Mouse (Mus musculus) MEL (cell line): ENCODE measurements at regions not wholly inside any gene's neighbourhood (a gene's known extent, or its start where the extent isn't known, plus 50 kb on each side); places are given as distances from the start of the nearest gene placed in this dataset.

ENCODE experiments used
- DNase-seq: peaks from one replicate; pipeline ENCODE4 v3.0.0; 2011; ENCODE audit warnings: low read depth, low spot score
- H3K27ac ChIP-seq: 2 replicates; pipeline ENCODE4 v1.5.1; 2012; ENCODE audit warnings: low read depth, mild to moderate bottlenecking, control low read depth, low read length, moderate library complexity; ENCODE audit not compliant: control insufficient read depth
- H3K27me3 ChIP-seq, 2 experiments: fragments of 150-350 bp in 1 of 2; sonication (generic) in 1 of 2; 2 replicates each; pipeline ENCODE4 v1.6.1; 2012; ENCODE audit warnings: low read length in 2 of 2, mild to moderate bottlenecking in 2 of 2, improper control_type of control experiment in 1 of 2, moderate library complexity in 1 of 2; ENCODE audit not compliant: insufficient read depth in 2 of 2, control insufficient read depth in 1 of 2
- H3K36me3 ChIP-seq, 2 experiments: 2 replicates each; pipeline ENCODE4 v1.6.1; 2012 to 2014; ENCODE audit warnings: low read length in 2 of 2, improper control_type of control experiment in 1 of 2, inconsistent platforms in 1 of 2, mild to moderate bottlenecking in 1 of 2; ENCODE audit not compliant: insufficient read depth in 2 of 2, control insufficient read depth in 1 of 2
- H3K4me1 ChIP-seq, 2 experiments: fragments of 150-350 bp in 1 of 2; sonication (generic) in 1 of 2; 2 replicates each; pipeline ENCODE4 v1.6.1; 2012; ENCODE audit warnings: low read length in 2 of 2, improper control_type of control experiment in 1 of 2, mild to moderate bottlenecking in 1 of 2; ENCODE audit not compliant: insufficient read depth in 2 of 2, control insufficient read depth in 1 of 2
- H3K4me3 ChIP-seq, 2 experiments: fragments of 150-350 bp in 1 of 2; sonication (generic) in 1 of 2; 2 replicates each; pipeline ENCODE4 v1.5.1; 2012; ENCODE audit warnings: low read depth in 2 of 2, low read length in 2 of 2, mild to moderate bottlenecking in 2 of 2, moderate library complexity in 2 of 2, control low read depth in 1 of 2, improper control_type of control experiment in 1 of 2; ENCODE audit not compliant: control insufficient read depth in 1 of 2, insufficient read depth in 1 of 2
- H3K79me2 ChIP-seq: 2 replicates; pipeline ENCODE4 v1.6.1; 2012; ENCODE audit warnings: mild to moderate bottlenecking, low read length, moderate library complexity; ENCODE audit not compliant: control insufficient read depth, poor library complexity, insufficient read depth
- H3K9ac ChIP-seq: 2 replicates; pipeline ENCODE4 v1.6.1; 2012; ENCODE audit warnings: low read depth, mild to moderate bottlenecking, control low read depth, low read length, moderate library complexity; ENCODE audit not compliant: control insufficient read depth, poor library complexity, severe bottlenecking
- H3K9me3 ChIP-seq: fragments of 150-350 bp; sonication (generic); replicated peaks from 2 replicates; pipeline ENCODE4 v1.6.1; 2012; ENCODE audit warnings: mild to moderate bottlenecking, low read length, improper control_type of control experiment, moderate library complexity; ENCODE audit not compliant: insufficient read depth
- BHLHE40 ChIP-seq: IDR thresholded peaks from 2 replicates; pipeline ENCODE4 v1.6.1; 2012; ENCODE audit warnings: low read depth, mild to moderate bottlenecking, inconsistent platforms, low read length, improper control_type of control experiment, borderline replicate concordance
- CHD2 ChIP-seq: IDR thresholded peaks from 2 replicates; pipeline ENCODE4 v1.6.1; 2011; ENCODE audit warnings: low read length, improper control_type of control experiment
- CTCF ChIP-seq, 3 experiments: IDR thresholded peaks in 2 of 3; conservative IDR thresholded peaks in 1 of 3; 2 replicates each; pipeline ENCODE4 v1.5.1; 2011 to 2012; ENCODE audit warnings: low read length in 3 of 3, low read depth in 2 of 3, mild to moderate bottlenecking in 2 of 3, improper control_type of control experiment in 1 of 3, inconsistent platforms in 1 of 3, mixed read lengths in 1 of 3, moderate library complexity in 1 of 3; ENCODE audit not compliant: control insufficient read depth in 1 of 3, insufficient read depth in 1 of 3, poor library complexity in 1 of 3, severe bottlenecking in 1 of 3
- ELF1 ChIP-seq: IDR thresholded peaks from 2 replicates; pipeline ENCODE4 v1.6.1; 2014; ENCODE audit warnings: low read depth, mild to moderate bottlenecking, inconsistent platforms, low read length, improper control_type of control experiment, moderate library complexity
- EP300 ChIP-seq, 2 experiments: IDR thresholded peaks; 2 replicates each; pipeline ENCODE4 v1.6.1; 2011; ENCODE audit warnings: improper control_type of control experiment in 2 of 2, low read length in 2 of 2, low read depth in 1 of 2, mild to moderate bottlenecking in 1 of 2
- ETS1 ChIP-seq: IDR thresholded peaks from 2 replicates; pipeline ENCODE4 v1.6.1; 2012; ENCODE audit warnings: low read depth, mild to moderate bottlenecking, inconsistent platforms, low read length, improper control_type of control experiment, moderate library complexity
- JUND ChIP-seq: IDR thresholded peaks from 2 replicates; pipeline ENCODE4 v1.6.1; 2011; ENCODE audit warnings: low read depth, mild to moderate bottlenecking, improper control_type of control experiment, low read length
- MAFK ChIP-seq: IDR thresholded peaks from 2 replicates; pipeline ENCODE4 v1.6.1; 2011; ENCODE audit warnings: low read depth, mild to moderate bottlenecking, low read length, improper control_type of control experiment, borderline replicate concordance
- MAX ChIP-seq: IDR thresholded peaks from 2 replicates; pipeline ENCODE4 v1.6.1; 2011; ENCODE audit warnings: low read length, improper control_type of control experiment
- MEF2A ChIP-seq: IDR thresholded peaks from 2 replicates; pipeline ENCODE4 v1.6.1; 2014; ENCODE audit warnings: low read depth, mild to moderate bottlenecking, inconsistent platforms, low read length, improper control_type of control experiment; ENCODE audit not compliant: poor library complexity, insufficient replicate concordance, severe bottlenecking; ENCODE audit errors: extremely low read depth
- MXI1 ChIP-seq: IDR thresholded peaks from 2 replicates; pipeline ENCODE4 v1.6.1; 2011; ENCODE audit warnings: mild to moderate bottlenecking, low read depth, low read length, improper control_type of control experiment
- MYC ChIP-seq: IDR thresholded peaks from 2 replicates; pipeline ENCODE4 v1.6.1; 2011; ENCODE audit warnings: low read depth, mild to moderate bottlenecking, low read length, improper control_type of control experiment, moderate library complexity
- NRF1 ChIP-seq: IDR thresholded peaks from 2 replicates; pipeline ENCODE4 v1.6.1; 2014; ENCODE audit warnings: low read depth, mild to moderate bottlenecking, inconsistent platforms, low read length, improper control_type of control experiment, moderate library complexity; ENCODE audit not compliant: poor library complexity, insufficient read depth, severe bottlenecking
- POLR2A ChIP-seq, 2 experiments: IDR thresholded peaks; 2 replicates each; pipeline ENCODE4 v1.6.1; 2011 to 2012; ENCODE audit warnings: low read length in 2 of 2, mild to moderate bottlenecking in 2 of 2, control low read depth in 1 of 2, improper control_type of control experiment in 1 of 2, low read depth in 1 of 2, moderate library complexity in 1 of 2; ENCODE audit not compliant: control insufficient read depth in 1 of 2, insufficient read depth in 1 of 2, poor library complexity in 1 of 2
- RCOR1 ChIP-seq: IDR thresholded peaks from 2 replicates; pipeline ENCODE4 v1.6.1; 2012; ENCODE audit warnings: low read depth, mild to moderate bottlenecking, inconsistent platforms, low read length, improper control_type of control experiment
- SIN3A ChIP-seq: IDR thresholded peaks from 2 replicates; pipeline ENCODE4 v1.6.1; 2012; ENCODE audit warnings: low read length, improper control_type of control experiment, inconsistent platforms
- SMC3 ChIP-seq: IDR thresholded peaks from 2 replicates; pipeline ENCODE4 v1.6.1; 2011; ENCODE audit warnings: low read depth, low read length, improper control_type of control experiment
- TCF12 ChIP-seq: IDR thresholded peaks from 2 replicates; pipeline ENCODE4 v1.6.1; 2014; ENCODE audit warnings: low read depth, mild to moderate bottlenecking, inconsistent platforms, low read length, improper control_type of control experiment, moderate library complexity
- USF2 ChIP-seq, 2 experiments: IDR thresholded peaks; 2 replicates each; pipeline ENCODE4 v1.6.1; 2011 to 2012; ENCODE audit warnings: improper control_type of control experiment in 2 of 2, low read length in 2 of 2, borderline replicate concordance in 1 of 2, inconsistent platforms in 1 of 2, low read depth in 1 of 2, mild to moderate bottlenecking in 1 of 2; ENCODE audit not compliant: insufficient read depth in 1 of 2
- ZC3H11A ChIP-seq: IDR thresholded peaks from 2 replicates; pipeline ENCODE4 v1.6.1; 2012; ENCODE audit warnings: low read depth, mild to moderate bottlenecking, inconsistent platforms, low read length, improper control_type of control experiment
- ZKSCAN1 ChIP-seq: IDR thresholded peaks from 2 replicates; pipeline ENCODE4 v1.6.1; 2012; ENCODE audit warnings: low read depth, mild to moderate bottlenecking, inconsistent platforms, low read length, improper control_type of control experiment, moderate library complexity
- ZMIZ1 ChIP-seq: IDR thresholded peaks from 2 replicates; pipeline ENCODE4 v1.6.1; 2012; ENCODE audit warnings: low read depth, mild to moderate bottlenecking, inconsistent platforms, low read length, improper control_type of control experiment, moderate library complexity

DNA sequence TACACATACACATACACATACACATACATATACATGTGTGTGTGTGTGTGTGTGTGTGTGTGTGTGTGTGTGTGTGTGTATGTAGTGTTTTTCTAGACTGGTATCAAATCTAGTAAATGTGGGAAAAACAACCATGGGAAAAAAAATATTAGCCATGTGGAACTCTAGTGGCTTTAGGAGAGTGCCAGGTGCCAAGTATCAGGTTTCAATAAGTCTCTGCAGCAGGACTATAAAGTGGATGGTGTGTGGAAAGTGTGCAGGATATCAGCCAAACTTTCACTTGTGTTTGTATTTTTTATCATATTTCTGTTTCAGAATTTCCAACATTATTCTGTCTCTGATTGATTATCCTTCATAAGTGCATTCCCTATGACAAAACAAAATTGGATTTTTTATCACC lies 653.3 kb upstream of the Fam98a start:
- no peak for TF ChIP-seq MEF2A
- no peak for TF ChIP-seq JUND
- TF ChIP-seq ZC3H11A = no peak
- no peak for TF ChIP-seq CTCF (IDR thresholded peaks at IDR 0.05 in 2 of 3, conservative IDR thresholded peaks at IDR 0.05 in 1 of 3; ENCODE audit: control insufficient read depth in 1 of 3, insufficient read depth in 1 of 3, low read depth in 2 of 3, low read length in 3 of 3, poor library complexity in 1 of 3, severe bottlenecking in 1 of 3)
- no peak for TF ChIP-seq BHLHE40
- no peak for TF ChIP-seq ZKSCAN1
- no peak for TF ChIP-seq NRF1
- TF ChIP-seq EP300 (IDR thresholded peaks at IDR 0.05; ENCODE audit: low read depth in 1 of 2, low read length in 2 of 2) = no peak
- no peak for TF ChIP-seq ELF1
- Histone ChIP-seq H3K9ac (no peak overlapping the region), H3K27me3 (no peaks in the 10 kb centered on the region), H3K9me3 (no peaks in the 10 kb centered on the region), H3K4me1 (no peaks in the 10 kb centered on the region), H3K36me3 (no peaks in the 10 kb centered on the region), H3K4me3 (no peak overlapping the region), H3K27ac (no peak overlapping the region), H3K79me2 (no peaks in the 10 kb centered on the region)
- no peak for DNase-seq

DNA sequence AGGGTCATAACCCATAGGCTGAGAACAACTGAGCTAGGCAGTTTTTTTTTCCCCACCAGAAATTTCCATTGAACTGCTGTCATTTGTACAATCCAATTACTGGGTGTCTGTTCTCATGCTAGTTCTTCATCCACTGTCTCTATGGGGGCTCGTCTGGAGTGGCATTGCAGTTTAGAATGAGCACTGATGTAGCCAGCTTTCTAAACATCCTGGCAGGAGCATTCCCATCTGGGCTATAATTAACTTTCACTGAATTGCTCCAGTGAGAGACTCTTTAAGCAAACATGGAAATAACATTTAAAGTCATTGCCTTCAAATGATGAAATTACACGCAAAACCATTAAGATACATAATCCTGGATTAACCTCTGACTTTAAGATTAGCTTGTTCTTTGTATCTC lies 633.1 kb upstream of the Fam98a start:
- no peak for TF ChIP-seq USF2 (IDR thresholded peaks at IDR 0.05; ENCODE audit: borderline replicate concordance in 1 of 2, insufficient read depth in 1 of 2, low read depth in 1 of 2, low read length in 2 of 2)
- TF ChIP-seq MEF2A = no peak
- TF ChIP-seq MAFK = no peak
- no peak for TF ChIP-seq TCF12
- TF ChIP-seq SIN3A = no peak
- no peak for TF ChIP-seq ETS1
- no peak for TF ChIP-seq CHD2
- no peak for TF ChIP-seq RCOR1
- TF ChIP-seq MXI1 = no peak
- no peak for TF ChIP-seq MYC
- TF ChIP-seq MAX = no peak
- TF ChIP-seq SMC3 = no peak
- TF ChIP-seq EP300 (IDR thresholded peaks at IDR 0.05; ENCODE audit: low read depth in 1 of 2, low read length in 2 of 2) = no peak
- TF ChIP-seq ZMIZ1 = no peak
- TF ChIP-seq POLR2A (IDR thresholded peaks at IDR 0.05; ENCODE audit: control insufficient read depth in 1 of 2, insufficient read depth in 1 of 2, low read depth in 1 of 2, low read length in 2 of 2, poor library complexity in 1 of 2) = no peak
- Histone ChIP-seq H3K79me2 (no peaks in the 10 kb centered on the region), H3K9me3 (no peaks in the 10 kb centered on the region), H3K4me3 (no peak overlapping the region), H3K27ac (no peak overlapping the region), H3K9ac (no peak overlapping the region), H3K36me3 (no peaks in the 10 kb centered on the region), H3K4me1 (no peaks in the 10 kb centered on the region), H3K27me3 (no peaks in the 10 kb centered on the region)
- no peak for DNase-seq
